Mouse (Mus musculus) liver, adult 10 weeks (tissue): ENCODE measurements around the gene Sgsh. TPM values are rescaled to one million over a fixed set of nuclear protein-coding genes. Genes with fewer than 3 reads are reported as not detected.

Experiments
- polyA plus RNA-seq: library from polyadenylated mRNA; stranded (reverse); fragments of 350-450 nt; fragmentation: Illumina TruSeq; extraction: RNeasy Lipid Tissue Mini Kit (QIAGEN cat#74804); gene quantifications from one replicate; pipeline ENCODE4 v1.2.3, GENCODE M21; 2014; ENCODE audit warnings: low read depth, low replicate concordance

The Sgsh gene
- polyA plus RNA-seq = 0.42 TPM

GRCm38 (mm10) chr11:119355443-119356385 lies at the start of gene Sgsh, which contains the start of gene Slc26a11:
Gene Sgsh, minus strand, starts transcription at chr11:119355536.
Gene Slc26a11, plus strand, starts transcription at chr11:119355557.

GRCm38 (mm10) chr11:119392800-119393482 lies 37.6 kb upstream of the Sgsh start, which contains the start of gene Rnf213:
Gene Rnf213, plus strand, starts transcription at chr11:119393100.

GRCm38 (mm10) chr11:119307658-119307867 lies 47.8 kb downstream of the Sgsh start, which contains the start of gene Card14:
Gene Card14, plus strand, starts transcription at chr11:119307768.

GRCm38 (mm10) chr11:119299391-119300245 lies 55.7 kb downstream of the Sgsh start, which contains the start of gene Eif4a3:
Gene Eif4a3, minus strand, starts transcription at chr11:119300089.

Other genes starting within 250 kb of the Sgsh start
- gene Tbc1d16, start 127.0 kb downstream of the Sgsh start, polyA plus RNA-seq = 1.9 TPM
- not detected for gene Ccdc40, start 127.0 kb downstream of the Sgsh start, polyA plus RNA-seq
- gene Gaa, start 87.6 kb downstream of the Sgsh start, polyA plus RNA-seq = 1.3 TPM
- 35.4 TPM for gene Eif4a3, start 55.4 kb downstream of the Sgsh start, polyA plus RNA-seq
- not detected for gene Card14, start 47.8 kb downstream of the Sgsh start, polyA plus RNA-seq
- gene Slc26a11, start within 50 bp of the Sgsh start, polyA plus RNA-seq = 1.8 TPM
- gene Rnf213, start 37.6 kb upstream of the Sgsh start, polyA plus RNA-seq = 37.3 TPM
- gene Endov, start 135.8 kb upstream of the Sgsh start, polyA plus RNA-seq = 0.34 TPM
- gene Nptx1, start 192.2 kb upstream of the Sgsh start, polyA plus RNA-seq = 0.08 TPM
- 2.2 TPM for gene Rptor, start 247.4 kb upstream of the Sgsh start, polyA plus RNA-seq